Mouse (Mus musculus): ENCODE data around the gene Rpp40.
A peak's percentile ranks its signal among the peaks of the same experiment; 100 is the strongest.

Gene Rpp40

GRCm38 (mm10) chr13:35905879-35906481 lies at the start of gene Rpp40:
Gene Rpp40, minus strand, starts transcription at chr13:35906359.
- DNase-seq (ENCODE audit: low spot score): peak; percentile 94

GRCm38 (mm10) chr13:35949814-35950455 lies 43.8 kb upstream of the Rpp40 start:
- peak; percentile 45 for DNase-seq (ENCODE audit: low spot score)

GRCm38 (mm10) chr13:35947354-35948000 lies 41.3 kb upstream of the Rpp40 start:
- peak; percentile 90 for DNase-seq (ENCODE audit: low spot score)

GRCm38 (mm10) chr13:35946659-35947353 lies 40.6 kb upstream of the Rpp40 start:
- no peak for DNase-seq (ENCODE audit: low spot score)

GRCm38 (mm10) chr13:35940934-35941333 lies 34.8 kb upstream of the Rpp40 start:
- no peak for DNase-seq (ENCODE audit: low spot score)

- DNase-seq (ENCODE audit: low spot score): no peak
Observed at GRCm38 (mm10) chr13:35939871-35940665, 33.9 kb upstream of the Rpp40 start.

GRCm38 (mm10) chr13:35937991-35938390 lies 31.8 kb upstream of the Rpp40 start:
- DNase-seq (ENCODE audit: low spot score): no peak

GRCm38 (mm10) chr13:35911476-35911875 lies 5.3 kb upstream of the Rpp40 start:
- no peak for DNase-seq (ENCODE audit: low spot score)

GRCm38 (mm10) chr13:35905378-35905777 lies 781 bp downstream of the Rpp40 start:
- DNase-seq (ENCODE audit: low spot score): peak; percentile 46

GRCm38 (mm10) chr13:35892866-35893265 lies 13.3 kb downstream of the Rpp40 start:
- DNase-seq (ENCODE audit: low spot score): no peak

- DNase-seq (ENCODE audit: low spot score): peak; percentile 58
Observed at GRCm38 (mm10) chr13:35886121-35886725, 19.9 kb downstream of the Rpp40 start.

GRCm38 (mm10) chr13:35880555-35881046 lies 25.6 kb downstream of the Rpp40 start:
- DNase-seq (ENCODE audit: low spot score): no peak

- DNase-seq (ENCODE audit: low spot score): no peak
Observed at GRCm38 (mm10) chr13:35879519-35879918, 26.6 kb downstream of the Rpp40 start.

- DNase-seq (ENCODE audit: low spot score): no peak
Observed at GRCm38 (mm10) chr13:35879068-35879467, 27.1 kb downstream of the Rpp40 start.

GRCm38 (mm10) chr13:35878282-35878681 lies 27.9 kb downstream of the Rpp40 start:
- no peak for DNase-seq (ENCODE audit: low spot score)

GRCm38 (mm10) chr13:35875396-35875795 lies 30.8 kb downstream of the Rpp40 start:
- no peak for DNase-seq (ENCODE audit: low spot score)

- DNase-seq (ENCODE audit: low spot score): no peak
Observed at GRCm38 (mm10) chr13:35871107-35871506, 35.1 kb downstream of the Rpp40 start.

- no peak for DNase-seq (ENCODE audit: low spot score)
Observed at GRCm38 (mm10) chr13:35870659-35871058, 35.5 kb downstream of the Rpp40 start.

- DNase-seq (ENCODE audit: low spot score): no peak
Observed at GRCm38 (mm10) chr13:35860916-35861315, 45.2 kb downstream of the Rpp40 start.

GRCm38 (mm10) chr13:35857486-35857885 lies 48.7 kb downstream of the Rpp40 start:
- DNase-seq (ENCODE audit: low spot score): no peak

- DNase-seq (ENCODE audit: low spot score): no peak
Observed at GRCm38 (mm10) chr13:35852851-35853575, 53.1 kb downstream of the Rpp40 start.

All from embryo, embryonic 10.5 days (tissue).